Mouse (Mus musculus) fat pad, adult 2 months (tissue): ENCODE results near the gene Ptprb.

Source experiments
- DNase-seq: peaks from one replicate; pipeline ENCODE4 v3.0.0-alpha.2; 2011; ENCODE audit warnings: low read depth, low spot score; ENCODE audit errors: extremely low read depth

The Ptprb gene

GRCm38 (mm10) chr10:116370991-116371725, 95.8 kb downstream of the Ptprb start:
- no peak for DNase-seq

GRCm38 (mm10) chr10:116374111-116374510, 98.8 kb downstream of the Ptprb start:
- no peak for DNase-seq

- DNase-seq: no peak
Measured at GRCm38 (mm10) chr10:116376853-116377252, 101.5 kb downstream of the Ptprb start.

- no peak for DNase-seq
Measured at GRCm38 (mm10) chr10:116382826-116383685, 107.7 kb downstream of the Ptprb start.

GRCm38 (mm10) chr10:116384401-116384800, 109.1 kb downstream of the Ptprb start:
- no peak for DNase-seq

GRCm38 (mm10) chr10:116386391-116386885, 111.1 kb downstream of the Ptprb start:
- no peak for DNase-seq

- DNase-seq: no peak
Measured at GRCm38 (mm10) chr10:116388840-116389239, 113.5 kb downstream of the Ptprb start.

GRCm38 (mm10) chr10:116393790-116394475, 118.6 kb downstream of the Ptprb start:
- DNase-seq: no peak

- DNase-seq: no peak
Measured at GRCm38 (mm10) chr10:116394585-116394984, 119.3 kb downstream of the Ptprb start.

- DNase-seq: no peak
Measured at GRCm38 (mm10) chr10:116396279-116396678, 121.0 kb downstream of the Ptprb start.

- no peak for DNase-seq
Measured at GRCm38 (mm10) chr10:116396966-116397365, 121.6 kb downstream of the Ptprb start.

GRCm38 (mm10) chr10:116397573-116397972, 122.2 kb downstream of the Ptprb start:
- no peak for DNase-seq

GRCm38 (mm10) chr10:116397973-116398372, 122.7 kb downstream of the Ptprb start:
- DNase-seq: no peak

- no peak for DNase-seq
Measured at GRCm38 (mm10) chr10:116402742-116403425, 127.6 kb downstream of the Ptprb start.

- no peak for DNase-seq
Measured at GRCm38 (mm10) chr10:116403679-116404078, 128.4 kb downstream of the Ptprb start.

GRCm38 (mm10) chr10:116405011-116405410, 129.7 kb downstream of the Ptprb start:
- DNase-seq: no peak

GRCm38 (mm10) chr10:116407684-116408359, 132.5 kb downstream of the Ptprb start:
- DNase-seq: no peak

GRCm38 (mm10) chr10:116410826-116411225, 135.5 kb downstream of the Ptprb start:
- no peak for DNase-seq

- DNase-seq: no peak
Measured at GRCm38 (mm10) chr10:116416142-116416541, 140.8 kb downstream of the Ptprb start.

GRCm38 (mm10) chr10:116416726-116417125, 141.4 kb downstream of the Ptprb start:
- DNase-seq: no peak
